Mouse (Mus musculus) lung, embryonic 14.5 days (tissue): ENCODE measurements around the gene Mapk8ip1. TPM values are rescaled to one million over a fixed set of nuclear protein-coding genes. Genes with fewer than 3 reads are reported as not detected.

Experiments used
- ATAC-seq: fragments of 200-750 bp; cut with Nextera tagmentation; 2 replicates; pipeline ENCODE4 v1.8.0; 2017; ENCODE audit warnings: mild to moderate bottlenecking, moderate TSS enrichment, moderate library complexity; ENCODE audit not compliant: insufficient read depth
- DNase-seq: peaks from one replicate; pipeline ENCODE4 v3.0.0-alpha.2; 2015
- H3K27ac ChIP-seq: fragments of 300-500 bp; sonication (generic); 2 replicates; pipeline ENCODE4 v1.5.1; 2014; ENCODE audit warnings: low read depth, mild to moderate bottlenecking, moderate library complexity
- H3K27me3 ChIP-seq: fragments of 300-500 bp; sonication (generic); 2 replicates; pipeline ENCODE4 v1.6.1; 2014; ENCODE audit warnings: low read length, control low read depth; ENCODE audit not compliant: insufficient read depth
- H3K36me3 ChIP-seq: fragments of 300-500 bp; sonication (generic); 2 replicates; pipeline ENCODE4 v1.6.1; 2014; ENCODE audit warnings: control low read depth; ENCODE audit not compliant: insufficient read depth
- H3K4me1 ChIP-seq: fragments of 300-500 bp; sonication (generic); 2 replicates; pipeline ENCODE4 v1.6.1; 2014; ENCODE audit warnings: antibody characterized with exemption, control low read depth; ENCODE audit not compliant: insufficient read depth
- H3K4me2 ChIP-seq: fragments of 300-500 bp; sonication (generic); 2 replicates; pipeline ENCODE4 v1.6.1; 2014; ENCODE audit warnings: mild to moderate bottlenecking
- H3K4me3 ChIP-seq: fragments of 300-500 bp; sonication (generic); 2 replicates; pipeline ENCODE4 v1.5.1; 2014; ENCODE audit warnings: low read depth, low read length
- H3K9ac ChIP-seq: fragments of 300-500 bp; sonication (generic); 2 replicates; pipeline ENCODE4 v1.6.1; 2014
- H3K9me3 ChIP-seq: fragments of 300-500 bp; sonication (generic); 2 replicates; pipeline ENCODE4 v1.6.1; 2016; ENCODE audit warnings: low read depth, low read length, control low read depth
- CTCF ChIP-seq: IDR thresholded peaks from 2 replicates; pipeline ENCODE4 v1.5.1; 2016; ENCODE audit warnings: antibody characterized with exemption, low read depth
- WGBS: fragments of 180-500 bp; shearing (Covaris S2); extraction: QIAGEN DNeasy Blood & Tissue Kit; methylation state at CpG from one replicate; pipeline ENCODE4 v1.1.7; 2014; 5-methylcytosine and 5-hydroxymethylcytosine counted together
- polyA plus RNA-seq: library from polyadenylated mRNA; unstranded; fragments of >200 nt; fragmentation: Nextera tagmentation; extraction: Ambion mirVana; gene quantifications from 2 replicates; pipeline ENCODE4 v1.2.1, GENCODE M21; 2014

Gene Mapk8ip1
- polyA plus RNA-seq, 1 experiment from 2014 or later, result 6.2 TPM

DNA sequence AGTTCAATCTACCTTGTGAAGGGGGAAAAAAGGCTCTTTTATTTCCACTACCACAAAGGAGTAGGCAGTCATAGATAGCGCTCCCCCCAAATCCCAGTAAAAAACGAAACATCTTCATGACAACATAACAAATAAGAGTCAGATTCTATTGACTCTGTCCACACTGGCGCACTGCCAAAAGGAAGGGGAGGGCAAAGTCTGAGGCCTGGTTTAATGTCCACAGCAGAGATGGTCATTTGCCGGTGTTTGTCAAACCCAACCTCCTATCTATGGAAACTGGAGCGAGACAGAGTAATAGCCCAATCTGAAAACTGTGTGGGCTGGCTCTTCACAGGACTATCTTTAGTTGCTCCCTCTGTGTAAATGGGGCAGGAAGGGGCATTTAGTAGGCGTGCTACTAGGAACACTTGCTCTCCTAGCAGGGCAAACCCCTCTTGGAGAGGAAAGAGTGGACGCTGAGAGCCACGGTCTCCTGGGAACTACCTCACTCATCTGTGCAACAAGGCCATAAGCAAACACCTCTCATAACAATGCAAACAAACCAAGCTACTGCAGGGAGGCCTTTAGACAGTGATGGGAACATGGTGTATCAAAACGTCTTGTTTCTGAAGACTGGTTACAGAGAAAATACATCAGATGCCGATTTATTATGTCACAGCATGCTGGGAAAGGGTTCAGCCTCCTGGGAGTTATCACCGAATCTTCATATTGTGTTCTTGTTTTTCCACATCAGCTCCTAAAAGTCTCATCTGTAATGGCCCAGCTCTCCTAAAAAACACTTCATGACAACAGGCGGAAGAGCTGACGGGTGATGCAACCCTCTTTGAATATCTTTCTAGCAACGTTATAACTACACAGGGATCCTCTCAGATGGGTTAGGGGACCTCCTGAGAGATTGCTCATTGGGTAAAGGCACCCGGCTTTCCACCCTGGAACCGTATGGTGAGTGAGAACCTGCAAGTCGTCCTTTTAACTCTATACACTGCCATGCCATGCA lies 31.5 kb upstream of the Mapk8ip1 start:
- TF ChIP-seq CTCF, result no peak
- peak overlapping the region; percentile 68; the same call in 1 of the 2 replicates for H3K27ac ChIP-seq
- no peaks in the 10 kb centered on the region for H3K27me3 ChIP-seq
- peak overlapping the region; percentile 80 for H3K9ac ChIP-seq
- peak overlapping the region; percentile 83 for H3K4me2 ChIP-seq
- no peaks in the 10 kb centered on the region for H3K36me3 ChIP-seq
- peak; percentile 72 for DNase-seq
- peaks cover 29% of the 10 kb centered on the region for H3K4me1 ChIP-seq
- 24% methylated on average over 17 of the region's 17 CpGs for WGBS
- peak overlapping the region; percentile 85 for H3K4me3 ChIP-seq
- ATAC-seq, result no peak
- no peaks in the 10 kb centered on the region for H3K9me3 ChIP-seq

DNA sequence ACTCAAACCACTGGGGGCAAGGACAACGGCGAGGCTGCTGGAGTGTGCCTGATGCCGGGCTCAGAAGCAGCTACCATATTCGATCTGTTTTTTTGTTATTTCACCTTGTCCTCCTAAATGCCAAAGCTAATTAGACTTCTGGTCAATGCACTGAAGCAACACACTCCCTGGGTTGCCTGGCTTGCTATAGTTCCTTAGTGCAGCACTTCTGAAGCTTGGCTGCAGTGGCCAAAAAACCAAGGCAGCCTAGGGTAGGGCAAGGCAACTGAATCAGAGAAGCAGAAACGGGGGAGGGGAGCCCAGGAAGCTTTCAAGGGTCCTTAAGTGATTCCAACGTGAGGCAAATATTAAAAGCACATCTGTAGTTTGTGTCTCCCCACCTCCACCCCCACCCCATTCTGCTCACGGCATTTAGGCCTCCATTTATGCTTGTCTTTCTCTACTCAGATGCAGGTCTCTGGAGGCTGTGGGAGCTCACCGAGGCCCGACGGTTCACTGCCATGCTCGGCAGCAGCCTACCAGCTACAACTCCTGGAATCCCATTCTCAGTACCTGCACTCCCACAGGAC lies 30.6 kb upstream of the Mapk8ip1 start:
- Histone ChIP-seq H3K9ac (peak overlapping the region; percentile 41), H3K4me3 (peak overlapping the region; percentile 85), H3K4me2 (peak overlapping the region; percentile 83), H3K27me3 (no peaks in the 10 kb centered on the region), H3K27ac (peak overlapping the region; percentile 68), H3K9me3 (no peaks in the 10 kb centered on the region), H3K36me3 (peaks cover 1% of the 10 kb centered on the region; the same call in 1 of the 2 replicates), H3K4me1 (peaks cover 36% of the 10 kb centered on the region)
- TF ChIP-seq CTCF, result no peak
- ATAC-seq (no peak), DNase-seq (no peak)
- 30% methylated on average over 11 of the region's 11 CpGs for WGBS

DNA sequence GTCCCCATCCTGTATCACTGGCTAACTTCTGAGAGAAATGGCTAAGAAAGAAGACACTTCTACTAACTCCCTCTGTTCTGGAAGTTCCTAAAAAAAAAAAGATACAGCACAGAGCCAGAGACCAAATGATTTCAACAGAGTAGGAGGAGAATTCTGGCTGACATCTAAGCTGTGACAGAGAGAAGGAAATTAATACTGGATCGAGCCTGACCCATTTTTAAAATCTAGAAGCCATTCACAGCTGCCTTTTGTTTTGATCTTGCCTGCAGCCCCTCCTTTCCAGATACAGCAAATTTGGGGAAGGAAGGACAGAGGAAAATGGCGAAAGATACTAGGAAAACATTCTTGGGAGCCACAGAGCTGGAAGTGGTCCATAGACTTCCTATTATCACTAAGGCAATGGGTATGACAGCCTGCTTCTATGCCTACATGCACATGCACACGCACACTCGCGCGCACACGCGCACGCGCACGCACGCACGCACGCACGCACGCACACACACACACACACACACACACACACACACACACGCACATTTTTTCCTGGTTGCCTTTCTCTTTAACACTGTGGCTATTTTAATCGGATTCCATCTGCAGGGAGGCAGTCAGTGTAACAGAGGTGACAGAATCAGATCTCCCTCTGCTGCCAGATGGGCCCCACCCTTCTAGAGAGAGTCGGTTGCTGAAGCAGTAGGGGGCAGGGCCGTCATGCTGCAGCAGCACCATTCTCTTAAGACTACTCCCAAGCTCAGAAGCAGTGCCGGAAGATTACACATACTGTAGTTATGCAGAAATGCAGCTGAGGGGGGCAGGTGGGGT lies 29.9 kb upstream of the Mapk8ip1 start:
- ATAC-seq (peak; percentile 17; the same call in 1 of the 2 replicates), DNase-seq (peak; percentile 69)
- Histone ChIP-seq H3K4me1 (peaks cover 41% of the 10 kb centered on the region), H3K27me3 (no peaks in the 10 kb centered on the region), H3K36me3 (peaks cover 6% of the 10 kb centered on the region; the same call in 1 of the 2 replicates), H3K9me3 (no peaks in the 10 kb centered on the region), H3K9ac (peak overlapping the region; percentile 41; the same call in 1 of the 2 replicates), H3K27ac (peak overlapping the region; percentile 68; the same call in 1 of the 2 replicates), H3K4me2 (peak overlapping the region; percentile 83), H3K4me3 (peak overlapping the region; percentile 85)
- TF ChIP-seq CTCF, result peak; percentile 26; the same call in 1 of the 2 replicates
- WGBS, result 50% methylated on average over 21 of the region's 21 CpGs

DNA sequence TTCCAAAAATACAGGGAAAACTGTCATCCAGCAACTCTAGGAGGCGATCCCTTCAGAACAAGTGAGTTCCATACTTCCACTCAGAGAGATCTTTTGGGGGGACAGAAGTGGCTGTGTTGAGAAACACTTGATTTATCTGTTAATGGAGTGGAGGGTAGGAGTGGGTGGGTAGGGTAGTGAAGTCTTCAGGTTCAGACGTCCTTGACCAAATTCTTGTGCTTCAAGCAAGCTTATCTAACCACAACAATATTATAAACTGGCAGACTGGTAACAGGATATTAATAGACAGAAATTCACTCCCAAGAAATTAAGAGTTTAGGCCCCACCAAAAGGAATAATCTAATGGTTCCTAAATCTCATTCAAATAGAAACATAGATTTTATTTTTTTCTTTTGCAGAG lies 29.0 kb upstream of the Mapk8ip1 start:
- Histone ChIP-seq H3K4me2 (no peak overlapping the region), H3K4me1 (peaks cover 45% of the 10 kb centered on the region), H3K36me3 (peaks cover 14% of the 10 kb centered on the region; the same call in 1 of the 2 replicates), H3K27me3 (no peaks in the 10 kb centered on the region), H3K4me3 (no peak overlapping the region), H3K9me3 (no peaks in the 10 kb centered on the region), H3K27ac (peak overlapping the region; percentile 0; the same call in 1 of the 2 replicates), H3K9ac (no peak overlapping the region)
- ATAC-seq (no peak), DNase-seq (no peak)
- no peak for TF ChIP-seq CTCF
- 50% methylated on average over 2 of the region's 2 CpGs for WGBS

DNA sequence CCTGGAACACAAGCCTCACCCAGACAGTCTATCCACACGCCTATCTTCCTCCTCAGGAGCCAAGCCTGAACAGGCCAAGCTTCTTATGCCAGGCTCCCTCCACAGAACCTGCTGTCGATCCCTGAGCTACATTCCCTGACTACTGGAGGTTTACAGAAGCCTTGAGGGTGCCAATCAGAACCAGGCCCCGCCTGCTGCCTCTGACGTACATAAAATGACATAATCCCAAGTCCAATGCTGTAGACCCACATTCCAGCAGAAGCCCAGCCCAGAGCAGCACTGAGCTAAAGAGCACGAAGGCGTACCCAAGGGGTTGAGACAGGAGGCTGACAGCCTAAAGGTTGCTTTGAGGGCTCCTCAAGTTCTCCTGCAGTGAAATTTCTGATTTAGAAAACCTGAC lies 26.8 kb upstream of the Mapk8ip1 start:
- DNase-seq (peak; percentile 86), ATAC-seq (peak; percentile 72)
- Histone ChIP-seq H3K4me3 (no peak overlapping the region), H3K27ac (peak overlapping the region; percentile 61), H3K9me3 (no peaks in the 10 kb centered on the region), H3K4me1 (peaks cover 48% of the 10 kb centered on the region), H3K4me2 (0 out of 2 replicates have a peak overlapping the region, but pooled peaks have one; percentile 3), H3K27me3 (no peaks in the 10 kb centered on the region), H3K36me3 (peaks cover 33% of the 10 kb centered on the region), H3K9ac (no peak overlapping the region)
- WGBS, result 34% methylated on average over 6 of the region's 6 CpGs
- no peak for TF ChIP-seq CTCF

DNA sequence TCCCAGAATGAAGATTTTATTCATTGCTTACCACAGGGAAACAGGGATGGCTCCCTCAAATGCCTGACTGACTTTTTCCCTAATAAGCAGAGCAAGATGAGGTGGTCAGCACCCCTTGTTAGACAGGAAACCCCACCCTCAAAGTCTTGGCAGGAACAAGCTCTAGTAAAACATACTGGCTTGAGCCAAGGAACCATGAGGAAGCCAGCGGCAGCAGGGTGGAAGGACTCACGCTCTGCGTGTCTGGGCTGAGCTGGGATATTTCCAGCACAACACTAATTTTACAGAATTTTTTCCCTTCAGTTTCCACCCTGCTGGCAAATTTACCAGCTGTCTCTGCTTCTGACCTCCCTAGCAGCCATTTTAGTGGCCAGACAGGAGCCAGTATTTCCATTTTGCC lies 25.4 kb upstream of the Mapk8ip1 start:
- no peak for TF ChIP-seq CTCF
- H3K4me3 ChIP-seq, result no peak overlapping the region
- H3K9me3 ChIP-seq, result no peaks in the 10 kb centered on the region
- 75% methylated on average over 3 of the region's 3 CpGs for WGBS
- no peak overlapping the region for H3K4me2 ChIP-seq
- no peaks in the 10 kb centered on the region for H3K27me3 ChIP-seq
- DNase-seq, result no peak
- H3K4me1 ChIP-seq, result peaks cover 34% of the 10 kb centered on the region
- ATAC-seq, result no peak
- H3K27ac ChIP-seq, result peak overlapping the region; percentile 5; the same call in 1 of the 2 replicates
- H3K36me3 ChIP-seq, result peaks cover 48% of the 10 kb centered on the region
- no peak overlapping the region for H3K9ac ChIP-seq
